Mouse (Mus musculus) testis, adult 2 months (tissue): ENCODE results near the gene Traf5.

Experiments used
- CTCF ChIP-seq: fragments of 200-500 bp; IDR thresholded peaks from 2 replicates; pipeline ENCODE4 v1.5.1; 2012; ENCODE audit warnings: low read depth, mild to moderate bottlenecking, inconsistent platforms, low read length, moderate library complexity; ENCODE audit not compliant: control insufficient read depth, insufficient read depth, insufficient replicate concordance
- POLR2A ChIP-seq: fragments of 200-500 bp; IDR thresholded peaks from 2 replicates; pipeline ENCODE4 v1.6.1; 2012; ENCODE audit warnings: low read depth, mild to moderate bottlenecking, inconsistent platforms, low read length, moderate library complexity; ENCODE audit not compliant: control insufficient read depth

- TF ChIP-seq POLR2A, result no peak
- TF ChIP-seq CTCF, result no peak
Observed at GRCm38 (mm10) chr1:192063209-192063946, 29.0 kb downstream of the Traf5 start.
